Comparison of ENCODE assay signal across 16 mouse cellular contexts in genomic region chr16:44625108-44625616, GRCm38 (mm10).
DNase-seq lines count a peak whose midpoint lies in the region; ATAC-seq and TF ChIP-seq lines count a peak whose summit lies in the region.
"Had no signal": no experiment of that assay in that cellular context is flagged by ENCODE, and none has a peak within 500 bp of the region (broad histone marks: within the 10 kb centered on the region; RNA-seq: fewer than 3 reads in every experiment).

No protein-coding gene starts in this region.

- peaks cover 12% of the 10 kb centered on the region for H3K4me1 ChIP-seq in hindbrain, embryonic 10.5 days (replicated peaks)
- 0 out of 2 replicates have a peak, but pooled peaks cover 6% of the 10 kb centered on the region for H3K4me1 ChIP-seq in hindbrain, embryonic 13.5 days (replicated peaks)
- H3K4me1 ChIP-seq in midbrain, embryonic 12.5 days, result peaks cover 10% of the 10 kb centered on the region
- H3K4me1 ChIP-seq in midbrain, postnatal 0 days (ENCODE audit: insufficient read depth, low read length), result no peaks in the 10 kb centered on the region
- H3K4me1 ChIP-seq in forebrain, embryonic 14.5 days (ENCODE audit: control insufficient read depth, insufficient read depth, low read length), result 0 out of 2 replicates have a peak, but pooled peaks cover 3% of the 10 kb centered on the region
- H3K4me1 ChIP-seq in stomach, embryonic 14.5 days (ENCODE audit: control insufficient read depth, insufficient read depth, low read length), result peaks cover 19% of the 10 kb centered on the region; the same call in 1 of the 2 replicates
- H3K4me1 ChIP-seq: liver, embryonic 13.5 days had no signal

- ATAC-seq in hindbrain, embryonic 13.5 days (ENCODE audit: low FRiP score), result no peak
- 0 out of 2 replicates have a peak, but pooled peaks have one; percentile 16 for ATAC-seq in midbrain, embryonic 12.5 days (ENCODE audit: low FRiP score, low read depth)
- no peak for ATAC-seq in midbrain, postnatal 0 days (ENCODE audit: low FRiP score)
- ATAC-seq in forebrain, embryonic 14.5 days, result peak; percentile 63
- ATAC-seq in stomach, embryonic 14.5 days (ENCODE audit: insufficient number of reproducible peaks, insufficient read depth, low FRiP score, low read depth), result 0 out of 2 replicates have a peak, but pooled peaks have one; percentile 24
- ATAC-seq: inflammation-experienced regulatory T-cells, adult 6 months had no signal

- no peak for TF ChIP-seq CTCF in midbrain, postnatal 0 days (IDR thresholded peaks at IDR 0.05)

- no peaks in the 10 kb centered on the region for H3K27me3 ChIP-seq in hindbrain, embryonic 10.5 days (ENCODE audit: insufficient read depth, poor library complexity, severe bottlenecking)
- H3K27me3 ChIP-seq in hindbrain, embryonic 13.5 days, result no peaks in the 10 kb centered on the region
- no peaks in the 10 kb centered on the region for H3K27me3 ChIP-seq in midbrain, embryonic 12.5 days
- no peaks in the 10 kb centered on the region for H3K27me3 ChIP-seq in midbrain, postnatal 0 days (ENCODE audit: insufficient read depth, low read length)
- no peaks in the 10 kb centered on the region for H3K27me3 ChIP-seq in forebrain, embryonic 14.5 days (replicated peaks; ENCODE audit: control insufficient read depth, insufficient read depth, low read length)
- no peaks in the 10 kb centered on the region for H3K27me3 ChIP-seq in stomach, embryonic 14.5 days (ENCODE audit: control insufficient read depth, insufficient read depth, low read length)
- H3K27me3 ChIP-seq: embryonic facial prominence, embryonic 12.5 days; liver, embryonic 13.5 days had no signal

- no peaks in the 10 kb centered on the region for H3K36me3 ChIP-seq in hindbrain, embryonic 10.5 days
- no peaks in the 10 kb centered on the region for H3K36me3 ChIP-seq in hindbrain, embryonic 13.5 days
- H3K36me3 ChIP-seq in midbrain, embryonic 12.5 days, result no peaks in the 10 kb centered on the region
- no peaks in the 10 kb centered on the region for H3K36me3 ChIP-seq in midbrain, postnatal 0 days (ENCODE audit: insufficient read depth, low read length)
- no peaks in the 10 kb centered on the region for H3K36me3 ChIP-seq in forebrain, embryonic 14.5 days (ENCODE audit: control insufficient read depth, insufficient read depth, low read length)
- H3K36me3 ChIP-seq in stomach, embryonic 14.5 days (ENCODE audit: control insufficient read depth, insufficient read depth, low read length), result no peaks in the 10 kb centered on the region
- H3K36me3 ChIP-seq: embryonic facial prominence, embryonic 12.5 days; liver, embryonic 13.5 days had no signal

- DNase-seq in hindbrain, embryonic 10.5 days (ENCODE audit: low spot score), result no peak
- DNase-seq in midbrain, postnatal 0 days (ENCODE audit: low spot score), result no peak
- peak; percentile 47 for DNase-seq in forebrain, embryonic 14.5 days (ENCODE audit: low spot score)
- no peak for DNase-seq in left cerebral cortex, postnatal 14 days (ENCODE audit: low spot score in 2 of 2)
- no peak for DNase-seq in layer of hippocampus, adult 18-20 months (ENCODE audit: low spot score in 2 of 2)
- DNase-seq: adrenal gland, postnatal 14 days; cerebellum, postnatal 25 days; heart, postnatal 36 days; liver, embryonic 13.5 days had no signal

- H3K27ac ChIP-seq in hindbrain, embryonic 10.5 days, result 0 out of 2 replicates have a peak overlapping the region, but pooled peaks have one; percentile 30
- no peak overlapping the region for H3K27ac ChIP-seq in hindbrain, embryonic 13.5 days
- no peak overlapping the region for H3K27ac ChIP-seq in midbrain, embryonic 12.5 days (replicated peaks)
- H3K27ac ChIP-seq in midbrain, postnatal 0 days (ENCODE audit: low read depth, low read length), result no peak overlapping the region
- H3K27ac ChIP-seq in forebrain, embryonic 14.5 days (ENCODE audit: low read depth, low read length), result no peak overlapping the region
- peak overlapping the region; percentile 44; the same call in 1 of the 2 replicates for H3K27ac ChIP-seq in stomach, embryonic 14.5 days (ENCODE audit: low read length)
- H3K27ac ChIP-seq: embryonic facial prominence, embryonic 12.5 days; layer of hippocampus, adult 2 months; liver, embryonic 13.5 days had no signal

- WGBS in hindbrain, embryonic 10.5 days, result 72% methylated on average over 6 of the region's 6 CpGs
- 64% methylated on average over 6 of the region's 6 CpGs for WGBS in hindbrain, embryonic 13.5 days
- WGBS in midbrain, embryonic 12.5 days, result 47% methylated on average over 6 of the region's 6 CpGs
- 49% methylated on average over 6 of the region's 6 CpGs for WGBS in midbrain, postnatal 0 days
- 19% methylated on average over 6 of the region's 6 CpGs for WGBS in forebrain, embryonic 14.5 days
- WGBS in stomach, embryonic 14.5 days, result 50% methylated on average over 6 of the region's 6 CpGs

- H3K4me3 ChIP-seq in hindbrain, embryonic 10.5 days, result no peak overlapping the region
- no peak overlapping the region for H3K4me3 ChIP-seq in hindbrain, embryonic 13.5 days
- H3K4me3 ChIP-seq in midbrain, embryonic 12.5 days, result no peak overlapping the region
- no peak overlapping the region for H3K4me3 ChIP-seq in midbrain, postnatal 0 days (ENCODE audit: low read depth, low read length)
- no peak overlapping the region for H3K4me3 ChIP-seq in forebrain, embryonic 14.5 days (ENCODE audit: low read depth, low read length)
- H3K4me3 ChIP-seq in stomach, embryonic 14.5 days (ENCODE audit: low read depth, low read length), result no peak overlapping the region
- H3K4me3 ChIP-seq: embryonic facial prominence, embryonic 12.5 days; layer of hippocampus, adult 2 months; liver, embryonic 13.5 days had no signal

- no peak overlapping the region for H3K4me2 ChIP-seq in hindbrain, embryonic 13.5 days
- no peak overlapping the region for H3K4me2 ChIP-seq in midbrain, embryonic 12.5 days (replicated peaks)
- H3K4me2 ChIP-seq in midbrain, postnatal 0 days (ENCODE audit: low read depth, low read length, poor library complexity, severe bottlenecking), result no peak overlapping the region
- H3K4me2 ChIP-seq in forebrain, embryonic 14.5 days (ENCODE audit: low read length), result no peak overlapping the region
- no peak overlapping the region for H3K4me2 ChIP-seq in stomach, embryonic 14.5 days (replicated peaks; ENCODE audit: low read depth, low read length)
- H3K4me2 ChIP-seq: embryonic facial prominence, embryonic 12.5 days; heart, embryonic 11.5 days; liver, embryonic 13.5 days had no signal

- H3K9me3 ChIP-seq in hindbrain, embryonic 10.5 days, result no peaks in the 10 kb centered on the region
- no peaks in the 10 kb centered on the region for H3K9me3 ChIP-seq in hindbrain, embryonic 13.5 days
- H3K9me3 ChIP-seq in midbrain, embryonic 12.5 days, result no peaks in the 10 kb centered on the region
- no peaks in the 10 kb centered on the region for H3K9me3 ChIP-seq in midbrain, postnatal 0 days (ENCODE audit: low read length)
- no peaks in the 10 kb centered on the region for H3K9me3 ChIP-seq in forebrain, embryonic 14.5 days (replicated peaks; ENCODE audit: control insufficient read depth, low read length)
- no peaks in the 10 kb centered on the region for H3K9me3 ChIP-seq in stomach, embryonic 14.5 days (ENCODE audit: control insufficient read depth, low read depth, low read length)
- H3K9me3 ChIP-seq: embryonic facial prominence, embryonic 12.5 days; liver, embryonic 13.5 days had no signal

- H3K9ac ChIP-seq in hindbrain, embryonic 13.5 days, result no peak overlapping the region
- H3K9ac ChIP-seq in midbrain, embryonic 12.5 days (replicated peaks), result no peak overlapping the region
- no peak overlapping the region for H3K9ac ChIP-seq in midbrain, postnatal 0 days (replicated peaks; ENCODE audit: low read length, poor library complexity, severe bottlenecking)
- H3K9ac ChIP-seq in forebrain, embryonic 14.5 days (ENCODE audit: low read length), result no peak overlapping the region
- H3K9ac ChIP-seq in stomach, embryonic 14.5 days (replicated peaks; ENCODE audit: low read depth, low read length), result no peak overlapping the region
- H3K9ac ChIP-seq: embryonic facial prominence, embryonic 12.5 days; liver, embryonic 13.5 days had no signal

- intact Hi-C loops in left cerebral cortex, postnatal 14 days (cut with DNase I), result no loop called here

Comparison
In these comparisons a context has a peak if more than half of its experiments do, and no peak if none do; other contexts are left out.
1. H3K27ac ChIP-seq: peak in hindbrain, embryonic 10.5 days (single experiment) and stomach, embryonic 14.5 days (single experiment); none in hindbrain, embryonic 13.5 days (single experiment), midbrain, embryonic 12.5 days (single experiment), midbrain, postnatal 0 days (single experiment) and forebrain, embryonic 14.5 days (single experiment).
2. ATAC-seq: peak in midbrain, embryonic 12.5 days (single experiment), forebrain, embryonic 14.5 days (single experiment) and stomach, embryonic 14.5 days (single experiment); none in hindbrain, embryonic 13.5 days (single experiment) and midbrain, postnatal 0 days (single experiment).